Mouse (Mus musculus) heart, embryonic 11.5 days (tissue): ENCODE data around the gene Smcr8. TPM values are rescaled to one million over a fixed set of nuclear protein-coding genes. Genes with fewer than 3 reads are reported as not detected.

Experiments used
- ATAC-seq: fragments of 200-750 bp; cut with Nextera tagmentation; replicated peaks from 2 replicates; pipeline ENCODE4 v1.8.0; 2017; ENCODE audit warnings: moderate library complexity; ENCODE audit not compliant: insufficient number of reproducible peaks, low FRiP score, low TSS enrichment
- H3K27ac ChIP-seq: fragments of 300-500 bp; sonication (generic); 2 replicates; pipeline ENCODE4 v1.5.1; 2014; ENCODE audit warnings: mild to moderate bottlenecking, low read depth, low read length
- H3K27me3 ChIP-seq: fragments of 300-500 bp; sonication (generic); 2 replicates; pipeline ENCODE4 v1.6.1; 2014; ENCODE audit warnings: mild to moderate bottlenecking, low read length, mixed read lengths; ENCODE audit not compliant: control insufficient read depth, insufficient read depth
- H3K36me3 ChIP-seq: fragments of 300-500 bp; sonication (generic); 2 replicates; pipeline ENCODE4 v1.6.1; 2014; ENCODE audit warnings: mild to moderate bottlenecking, low read length, moderate library complexity, mixed read lengths; ENCODE audit not compliant: control insufficient read depth, insufficient read depth
- H3K4me1 ChIP-seq: fragments of 300-500 bp; sonication (generic); 2 replicates; pipeline ENCODE4 v1.6.1; 2014; ENCODE audit warnings: low read length; ENCODE audit not compliant: control insufficient read depth, insufficient read depth
- H3K4me2 ChIP-seq: fragments of 300-500 bp; sonication (generic); 2 replicates; pipeline ENCODE4 v1.6.1; 2014; ENCODE audit warnings: mild to moderate bottlenecking, moderate library complexity
- H3K4me3 ChIP-seq: fragments of 300-500 bp; sonication (generic); 2 replicates; pipeline ENCODE4 v1.5.1; 2014; ENCODE audit warnings: low read depth, low read length
- H3K9ac ChIP-seq: fragments of 300-500 bp; sonication (generic); 2 replicates; pipeline ENCODE4 v1.6.1; 2014; ENCODE audit warnings: mild to moderate bottlenecking, low read depth, low read length, moderate library complexity
- H3K9me3 ChIP-seq: fragments of 300-500 bp; sonication (generic); replicated peaks from 2 replicates; pipeline ENCODE4 v1.6.1; 2016; ENCODE audit warnings: low read length; ENCODE audit not compliant: control insufficient read depth
- WGBS: fragments of 180-500 bp; shearing (Covaris S2); extraction: QIAGEN DNeasy Blood & Tissue Kit; methylation state at CpG from one replicate; pipeline ENCODE4 v1.1.7; 2014; ENCODE audit not compliant: insufficient replicate concordance; 5-methylcytosine and 5-hydroxymethylcytosine counted together
- polyA plus RNA-seq: library from polyadenylated mRNA; unstranded; fragments of >200 nt; fragmentation: Nextera tagmentation; extraction: Ambion mirVana; gene quantifications from 2 replicates; pipeline ENCODE4 v1.2.1, GENCODE M21; 2014

Gene Smcr8
- 6.0 and 6.1 TPM in 2 replicates for polyA plus RNA-seq

- peak; percentile 89 for ATAC-seq
- H3K27me3 ChIP-seq = no peaks in the 10 kb centered on the region
Observed at GRCm38 (mm10) chr11:60776829-60777740, at the start of gene Smcr8, which contains the start of gene Top3a. Gene Smcr8 (plus strand): TSS chr11:60777524. Gene Top3a (minus strand): TSS chr11:60777365.

GRCm38 (mm10) chr11:60728260-60728761, 49.0 kb upstream of the Smcr8 start, which contains the start of gene Mief2:
Gene Mief2 (plus strand): TSS chr11:60728398.
- under 1% methylated on average over 44 of the region's 44 CpGs for WGBS
- peaks cover 27% of the 10 kb centered on the region for H3K36me3 ChIP-seq
- H3K9ac ChIP-seq = peak within 1 kb of the TSS; percentile 89
- ATAC-seq = peak; percentile 86
- H3K4me3 ChIP-seq = peak within 1 kb of the TSS; percentile 82
- peak within 1 kb of the TSS; percentile 84 for H3K4me2 ChIP-seq
- no peaks in the 10 kb centered on the region for H3K27me3 ChIP-seq
- no peaks in the 10 kb centered on the region for H3K9me3 ChIP-seq
- H3K27ac ChIP-seq = peak within 1 kb of the TSS; percentile 85
- peaks cover 18% of the 10 kb centered on the region for H3K4me1 ChIP-seq

More at GRCm38 (mm10) chr11:60776829-60777740, at the start of gene Smcr8, which contains the start of gene Top3a:
- peak within 1 kb of the TSS; percentile 86 for H3K4me3 ChIP-seq
- H3K27ac ChIP-seq = peak within 1 kb of the TSS; percentile 84
- peak within 1 kb of the TSS; percentile 78 for H3K4me2 ChIP-seq
- H3K9me3 ChIP-seq = no peaks in the 10 kb centered on the region
- no peaks in the 10 kb centered on the region for H3K36me3 ChIP-seq
- peak within 1 kb of the TSS; percentile 83 for H3K9ac ChIP-seq
- under 1% methylated on average over 62 of the region's 62 CpGs for WGBS
- H3K4me1 ChIP-seq = peaks cover 49% of the 10 kb centered on the region

GRCm38 (mm10) chr11:60729217-60729641, 48.1 kb upstream of the Smcr8 start:
- Histone ChIP-seq H3K4me2 (peak overlapping the region; percentile 84), H3K4me3 (peak overlapping the region; percentile 82; the same call in 1 of the 2 replicates), H3K27ac (no peak overlapping the region), H3K36me3 (peaks cover 19% of the 10 kb centered on the region), H3K9me3 (no peaks in the 10 kb centered on the region), H3K27me3 (no peaks in the 10 kb centered on the region), H3K9ac (peak overlapping the region; percentile 81; the same call in 1 of the 2 replicates), H3K4me1 (peaks cover 18% of the 10 kb centered on the region)
- ATAC-seq = no peak
- WGBS = 66% methylated on average over 6 of the region's 6 CpGs

- ATAC-seq = no peak
- H3K9ac ChIP-seq = no peak overlapping the region
- 85% methylated on average over 9 of the region's 9 CpGs for WGBS
Observed at GRCm38 (mm10) chr11:60730169-60730568, 47.2 kb upstream of the Smcr8 start.

GRCm38 (mm10) chr11:60731251-60731650, 46.1 kb upstream of the Smcr8 start:
- Histone ChIP-seq H3K9me3 (no peaks in the 10 kb centered on the region), H3K4me1 (peaks cover 14% of the 10 kb centered on the region), H3K9ac (no peak overlapping the region), H3K27ac (no peak overlapping the region), H3K27me3 (no peaks in the 10 kb centered on the region), H3K36me3 (peaks cover 11% of the 10 kb centered on the region; the same call in 1 of the 2 replicates), H3K4me2 (no peak overlapping the region), H3K4me3 (no peak overlapping the region)
- WGBS = 85% methylated on average over 14 of the region's 14 CpGs
- ATAC-seq = no peak

More at GRCm38 (mm10) chr11:60730169-60730568, 47.2 kb upstream of the Smcr8 start:
- Histone ChIP-seq H3K27me3 (no peaks in the 10 kb centered on the region), H3K9me3 (no peaks in the 10 kb centered on the region), H3K36me3 (peaks cover 13% of the 10 kb centered on the region; the same call in 1 of the 2 replicates), H3K4me3 (no peak overlapping the region), H3K4me2 (no peak overlapping the region), H3K4me1 (peaks cover 18% of the 10 kb centered on the region), H3K27ac (no peak overlapping the region)

- no peak for ATAC-seq
- H3K4me3 ChIP-seq = no peak overlapping the region
- no peak overlapping the region for H3K4me2 ChIP-seq
- H3K9ac ChIP-seq = no peak overlapping the region; the same call in 1 of the 2 replicates
- 70% methylated on average over 2 of the region's 2 CpGs for WGBS
- peaks cover 14% of the 10 kb centered on the region; the same call in 1 of the 2 replicates for H3K36me3 ChIP-seq
- no peaks in the 10 kb centered on the region for H3K27me3 ChIP-seq
- H3K9me3 ChIP-seq = no peaks in the 10 kb centered on the region
- H3K4me1 ChIP-seq = peaks cover 2% of the 10 kb centered on the region
- no peak overlapping the region for H3K27ac ChIP-seq
Observed at GRCm38 (mm10) chr11:60734206-60734605, 43.1 kb upstream of the Smcr8 start.

GRCm38 (mm10) chr11:60735191-60735590, 42.1 kb upstream of the Smcr8 start:
- no peak overlapping the region for H3K9ac ChIP-seq
- no peak overlapping the region for H3K27ac ChIP-seq
- H3K4me3 ChIP-seq = no peak overlapping the region
- 75% methylated on average over 5 of the region's 5 CpGs for WGBS
- no peaks in the 10 kb centered on the region for H3K4me1 ChIP-seq
- no peaks in the 10 kb centered on the region for H3K27me3 ChIP-seq
- no peak for ATAC-seq
- H3K36me3 ChIP-seq = peaks cover 16% of the 10 kb centered on the region; the same call in 1 of the 2 replicates
- H3K4me2 ChIP-seq = no peak overlapping the region
- no peaks in the 10 kb centered on the region for H3K9me3 ChIP-seq

- Histone ChIP-seq H3K4me2 (no peak overlapping the region), H3K9me3 (no peaks in the 10 kb centered on the region), H3K4me3 (no peak overlapping the region), H3K27ac (no peak overlapping the region), H3K4me1 (no peaks in the 10 kb centered on the region), H3K36me3 (peaks cover 12% of the 10 kb centered on the region), H3K27me3 (no peaks in the 10 kb centered on the region), H3K9ac (no peak overlapping the region)
- no peak for ATAC-seq
- 73% methylated on average over 3 of the region's 3 CpGs for WGBS
Observed at GRCm38 (mm10) chr11:60736491-60736890, 40.8 kb upstream of the Smcr8 start.
